Mouse (Mus musculus) liver, adult 2 months (tissue): ENCODE measurements around the gene Maml3. TPM values are rescaled to one million over a fixed set of nuclear protein-coding genes. Genes with fewer than 3 reads are reported as not detected.
A peak's percentile ranks its signal among the peaks of the same experiment; 100 is the strongest.

Experiments used
- DNase-seq: peaks from one replicate; pipeline ENCODE4 v3.0.0-alpha.2; 2011; ENCODE audit warnings: low read depth, low spot score; ENCODE audit errors: extremely low read depth
- H3K27ac ChIP-seq: fragments of 200-500 bp; replicated peaks from 2 replicates; pipeline ENCODE4 v1.5.1; 2012; ENCODE audit warnings: low read depth, mild to moderate bottlenecking, control low read depth, inconsistent platforms, low read length; ENCODE audit not compliant: insufficient read depth
- H3K27me3 ChIP-seq: fragments of 200-500 bp; 2 replicates; pipeline ENCODE4 v1.6.1; 2012; ENCODE audit warnings: mild to moderate bottlenecking, moderate library complexity, low read length, inconsistent platforms; ENCODE audit not compliant: control insufficient read depth, insufficient read depth
- H3K36me3 ChIP-seq: fragments of 200-500 bp; 2 replicates; pipeline ENCODE4 v1.6.1; 2012; ENCODE audit warnings: low read length, inconsistent platforms; ENCODE audit not compliant: control insufficient read depth, insufficient read depth
- H3K4me1 ChIP-seq: fragments of 200-500 bp; 2 replicates; pipeline ENCODE4 v1.6.1; 2011; ENCODE audit warnings: low read length; ENCODE audit not compliant: control insufficient read depth, insufficient read depth
- H3K4me3 ChIP-seq: fragments of 200-500 bp; 2 replicates; pipeline ENCODE4 v1.5.1; 2011; ENCODE audit warnings: low read depth, mild to moderate bottlenecking, control low read depth, low read length, moderate library complexity; ENCODE audit not compliant: insufficient read depth
- H3K79me2 ChIP-seq: fragments of 200-500 bp; 2 replicates; pipeline ENCODE4 v1.6.1; 2012; ENCODE audit warnings: inconsistent platforms, mild to moderate bottlenecking, low read length, moderate library complexity; ENCODE audit not compliant: control insufficient read depth, insufficient read depth
- H3K9ac ChIP-seq: fragments of 200-500 bp; 2 replicates; pipeline ENCODE4 v1.6.1; 2012; ENCODE audit warnings: low read depth, mild to moderate bottlenecking, control low read depth, inconsistent platforms, low read length
- CTCF ChIP-seq: fragments of 200-500 bp; IDR thresholded peaks from 2 replicates; pipeline ENCODE4 v1.5.1; 2011; ENCODE audit warnings: low read depth, low read length, control low read depth
- POLR2A ChIP-seq: fragments of 200-500 bp; IDR thresholded peaks from 2 replicates; pipeline ENCODE4 v1.6.1; 2011; ENCODE audit warnings: low read length, control low read depth; ENCODE audit not compliant: insufficient read depth; ENCODE audit errors: extremely low read depth
- WGBS: fragments of 180-500 bp; shearing (Covaris S2); methylation state at CpG from one replicate; pipeline ENCODE4 v1.1.7; 2018; 5-methylcytosine and 5-hydroxymethylcytosine counted together
- polyA plus RNA-seq: library from polyadenylated mRNA; depleted of rRNA; stranded (reverse); fragments of >200 nt; gene quantifications from 2 replicates; pipeline ENCODE4 v1.2.3, GENCODE M21; 2012
- total RNA-seq: library from RNA; depleted of rRNA; stranded (reverse); fragments of >200 nt; gene quantifications from 2 replicates; pipeline ENCODE4 v1.2.3, GENCODE M21; 2014

Maml3 gene
- total and polyA plus RNA-seq, 2 experiments, result 0.64 to 0.92 TPM

GRCm38 (mm10) chr3:51869980-51870379, 234.9 kb downstream of the Maml3 start:
- DNase-seq, result no peak
- TF ChIP-seq CTCF (no peak), POLR2A (no peak)
- no peak overlapping the region for H3K4me3 ChIP-seq
- H3K9ac ChIP-seq, result no peak overlapping the region
- no peaks in the 10 kb centered on the region for H3K27me3 ChIP-seq
- no peak overlapping the region for H3K27ac ChIP-seq
- no peaks in the 10 kb centered on the region; the same call in 1 of the 2 replicates for H3K4me1 ChIP-seq
- 93% methylated on average over 6 of the region's 6 CpGs for WGBS
- H3K79me2 ChIP-seq, result no peaks in the 10 kb centered on the region
- no peaks in the 10 kb centered on the region for H3K36me3 ChIP-seq

- no peaks in the 10 kb centered on the region for H3K27me3 ChIP-seq
- 34% methylated on average over 5 of the region's 5 CpGs for WGBS
- no peak overlapping the region for H3K27ac ChIP-seq
- no peak overlapping the region for H3K4me3 ChIP-seq
- no peaks in the 10 kb centered on the region for H3K36me3 ChIP-seq
- H3K9ac ChIP-seq, result no peak overlapping the region
- H3K4me1 ChIP-seq, result no peaks in the 10 kb centered on the region; the same call in 1 of the 2 replicates
- TF ChIP-seq CTCF, result no peak
- H3K79me2 ChIP-seq, result no peaks in the 10 kb centered on the region
- peak; percentile 9 for DNase-seq
Measured at GRCm38 (mm10) chr3:51868857-51869256, 236.0 kb downstream of the Maml3 start.

GRCm38 (mm10) chr3:51866446-51866845, 238.4 kb downstream of the Maml3 start:
- Histone ChIP-seq H3K4me3 (no peak overlapping the region), H3K9ac (no peak overlapping the region), H3K4me1 (no peaks in the 10 kb centered on the region; the same call in 1 of the 2 replicates), H3K27me3 (no peaks in the 10 kb centered on the region), H3K27ac (no peak overlapping the region), H3K79me2 (no peaks in the 10 kb centered on the region), H3K36me3 (no peaks in the 10 kb centered on the region)
- TF ChIP-seq POLR2A (no peak), CTCF (no peak)
- no peak for DNase-seq
- WGBS, result 85% methylated on average over 5 of the region's 5 CpGs

GRCm38 (mm10) chr3:51861631-51862030, 243.2 kb downstream of the Maml3 start:
- Histone ChIP-seq H3K9ac (no peak overlapping the region), H3K27ac (no peak overlapping the region), H3K4me3 (no peak overlapping the region), H3K36me3 (no peaks in the 10 kb centered on the region), H3K79me2 (no peaks in the 10 kb centered on the region), H3K27me3 (no peaks in the 10 kb centered on the region), H3K4me1 (no peaks in the 10 kb centered on the region)
- no peak for TF ChIP-seq CTCF
- no peak for TF ChIP-seq POLR2A
- 94% methylated on average over 9 of the region's 9 CpGs for WGBS
- no peak for DNase-seq

GRCm38 (mm10) chr3:51860458-51860857, 244.4 kb downstream of the Maml3 start:
- Histone ChIP-seq H3K4me1 (no peaks in the 10 kb centered on the region), H3K4me3 (no peak overlapping the region), H3K27ac (no peak overlapping the region), H3K79me2 (no peaks in the 10 kb centered on the region), H3K36me3 (no peaks in the 10 kb centered on the region), H3K9ac (no peak overlapping the region), H3K27me3 (no peaks in the 10 kb centered on the region)
- TF ChIP-seq CTCF (no peak), POLR2A (no peak)
- DNase-seq, result no peak
- WGBS, result 90% methylated on average over 7 of the region's 7 CpGs

- no peak for TF ChIP-seq POLR2A
- no peak overlapping the region for H3K27ac ChIP-seq
- no peak overlapping the region for H3K4me3 ChIP-seq
- no peaks in the 10 kb centered on the region for H3K79me2 ChIP-seq
- H3K9ac ChIP-seq, result no peak overlapping the region
- no peak for DNase-seq
- no peaks in the 10 kb centered on the region for H3K36me3 ChIP-seq
- no peaks in the 10 kb centered on the region for H3K27me3 ChIP-seq
- WGBS, result 74% methylated on average over 2 of the region's 2 CpGs
- no peaks in the 10 kb centered on the region for H3K4me1 ChIP-seq
Measured at GRCm38 (mm10) chr3:51859208-51859607, 245.7 kb downstream of the Maml3 start.
